Mouse (Mus musculus): Measurements from ENCODE around the gene Slc38a3.

Gene Slc38a3

GRCm38 (mm10) chr9:107665308-107665707 lies 4.0 kb downstream of the Slc38a3 start:
- no peak for DNase-seq

- DNase-seq = peak; percentile 46 to 64
Observed at GRCm38 (mm10) chr9:107663525-107663924, 5.8 kb downstream of the Slc38a3 start.

GRCm38 (mm10) chr9:107662342-107662741 lies 7.0 kb downstream of the Slc38a3 start:
- DNase-seq = no peak

- no peak for DNase-seq
Observed at GRCm38 (mm10) chr9:107660777-107661176, 8.6 kb downstream of the Slc38a3 start.

GRCm38 (mm10) chr9:107659961-107660360 lies 9.4 kb downstream of the Slc38a3 start:
- DNase-seq = peak; percentile 59 to 80

GRCm38 (mm10) chr9:107659551-107659950 lies 9.8 kb downstream of the Slc38a3 start:
- DNase-seq = peak; percentile 68 to 81

GRCm38 (mm10) chr9:107658096-107658495 lies 11.2 kb downstream of the Slc38a3 start:
- no peak for DNase-seq

GRCm38 (mm10) chr9:107657144-107657543 lies 12.2 kb downstream of the Slc38a3 start:
- no peak for DNase-seq

GRCm38 (mm10) chr9:107654585-107654984 lies 14.7 kb downstream of the Slc38a3 start:
- DNase-seq = no peak

GRCm38 (mm10) chr9:107653474-107653873 lies 15.9 kb downstream of the Slc38a3 start:
- no peak for DNase-seq

- peak; percentile 61 to 73 for DNase-seq
Observed at GRCm38 (mm10) chr9:107650708-107651481, 18.4 kb downstream of the Slc38a3 start.

- DNase-seq = peak in 1 of 2 experiments; percentile 26
Observed at GRCm38 (mm10) chr9:107650225-107650624, 19.1 kb downstream of the Slc38a3 start.

- DNase-seq = no peak
Observed at GRCm38 (mm10) chr9:107648767-107649166, 20.6 kb downstream of the Slc38a3 start.

GRCm38 (mm10) chr9:107646975-107647374 lies 22.4 kb downstream of the Slc38a3 start:
- DNase-seq = no peak

- peak; percentile 91 to 93 for DNase-seq
Observed at GRCm38 (mm10) chr9:107645577-107645976, 23.8 kb downstream of the Slc38a3 start.

GRCm38 (mm10) chr9:107645153-107645510 lies 24.2 kb downstream of the Slc38a3 start:
- no peak for DNase-seq

GRCm38 (mm10) chr9:107644495-107645152 lies 24.7 kb downstream of the Slc38a3 start:
- DNase-seq = peak; percentile 97 to 98

- peak in 1 of 2 experiments; percentile 14 for DNase-seq
Observed at GRCm38 (mm10) chr9:107643544-107644214, 25.7 kb downstream of the Slc38a3 start.

- no peak for DNase-seq
Observed at GRCm38 (mm10) chr9:107641666-107642065, 27.7 kb downstream of the Slc38a3 start.

GRCm38 (mm10) chr9:107640257-107640772 lies 29.0 kb downstream of the Slc38a3 start:
- DNase-seq = no peak

GRCm38 (mm10) chr9:107637070-107637469 lies 32.3 kb downstream of the Slc38a3 start:
- DNase-seq = peak; percentile 28 to 49

GRCm38 (mm10) chr9:107635279-107636028 lies 33.9 kb downstream of the Slc38a3 start, which contains the start of gene Gnai2:
Gnai2 (minus strand) TSS chr9:107635367.
- peak; percentile 93 to 96 for DNase-seq
